Mouse (Mus musculus): Measurements from ENCODE around the gene Ermp1.

DNA sequence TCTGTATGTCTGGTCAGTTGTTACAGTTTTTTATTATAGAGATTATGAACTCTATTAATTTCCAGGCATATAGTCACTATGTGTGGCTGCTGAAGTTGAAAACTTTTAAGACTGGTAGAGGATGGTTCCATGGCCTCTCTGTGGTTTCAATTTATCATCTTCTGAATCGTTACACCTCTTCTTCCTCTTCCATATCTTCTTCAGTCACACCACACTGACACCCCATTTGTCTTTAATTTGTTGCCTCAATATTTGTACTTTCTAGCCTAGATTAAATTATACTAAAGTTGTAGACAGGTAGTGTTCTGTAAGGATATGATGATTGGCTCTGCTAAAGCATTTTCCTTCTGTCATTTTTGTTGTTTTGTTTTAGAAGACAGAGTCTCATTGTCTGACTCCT lies 81.7 kb downstream of the Ermp1 start:
- no peak for TF ChIP-seq CTCF (IDR thresholded peaks at IDR 0.05; ENCODE audit: low read depth)
- no peak for TF ChIP-seq EP300 (IDR thresholded peaks at IDR 0.05; ENCODE audit: low read depth)

Measured in liver, postnatal 0 days (tissue).